Mouse (Mus musculus) myocyte (in vitro differentiated cells): ENCODE measurements at regions not wholly inside any gene's neighbourhood (a gene's known extent, or its start where the extent isn't known, plus 50 kb on each side); places are given as distances from the start of the nearest gene placed in this dataset.

ENCODE experiments used
- H3K27me3 ChIP-seq: one replicate; pipeline ENCODE4 v1.6.1; 2011; ENCODE audit not compliant: control insufficient read depth, insufficient read depth, insufficient read length
- H3K36me3 ChIP-seq: one replicate; pipeline ENCODE4 v1.6.1; 2011; ENCODE audit not compliant: control insufficient read depth, insufficient read depth
- H3K4me2 ChIP-seq: one replicate; pipeline ENCODE4 v1.6.1; 2011; ENCODE audit warnings: low read depth, control low read depth
- H3K4me3 ChIP-seq: one replicate; pipeline ENCODE4 v1.5.1; 2011; ENCODE audit warnings: mild to moderate bottlenecking, control low read depth, moderate library complexity
- H3K79me2 ChIP-seq: one replicate; pipeline ENCODE4 v1.6.1; 2011; ENCODE audit not compliant: control insufficient read depth, insufficient read depth
- H3ac ChIP-seq: one replicate; pipeline ENCODE4 v1.6.1; 2011; ENCODE audit not compliant: control insufficient read depth, insufficient read length
- CEBPB ChIP-seq: IDR thresholded peaks from 2 replicates; pipeline ENCODE4 v1.6.1; 2011; ENCODE audit warnings: mild to moderate bottlenecking, moderate library complexity; ENCODE audit not compliant: poor library complexity, insufficient read depth, severe bottlenecking
- E2F4 ChIP-seq: IDR thresholded peaks from one replicate; pipeline ENCODE4 v1.6.1; 2011; ENCODE audit warnings: mild to moderate bottlenecking, control low read depth, moderate library complexity; ENCODE audit not compliant: insufficient read depth
- MAX ChIP-seq: IDR thresholded peaks from one replicate; pipeline ENCODE4 v1.6.1; 2011; ENCODE audit warnings: low read depth, mild to moderate bottlenecking, control low read depth
- MYOD1 ChIP-seq, 3 experiments: IDR thresholded peaks; one replicate each; pipeline ENCODE4 v1.6.1; 2011; ENCODE audit warnings: control low read depth in 2 of 3, low read depth in 2 of 3, mild to moderate bottlenecking in 2 of 3, moderate library complexity in 1 of 3; ENCODE audit not compliant: insufficient read length in 2 of 3, control insufficient read depth in 1 of 3
- MYOG ChIP-seq, 3 experiments: IDR thresholded peaks; one replicate each; pipeline ENCODE4 v1.6.1; 2011; ENCODE audit warnings: control low read depth in 2 of 3, low read depth in 2 of 3, mild to moderate bottlenecking in 2 of 3; ENCODE audit not compliant: insufficient read length in 2 of 3, control insufficient read depth in 1 of 3, insufficient read depth in 1 of 3
- POLR2A ChIP-seq: IDR thresholded peaks from one replicate; pipeline ENCODE4 v1.6.1; 2011; ENCODE audit warnings: low read depth, mild to moderate bottlenecking, control low read depth, moderate library complexity; ENCODE audit not compliant: insufficient read length
- POLR2AphosphoS2 ChIP-seq: IDR thresholded peaks from one replicate; pipeline ENCODE4 v1.6.1; 2011; ENCODE audit warnings: low read depth, control low read depth; ENCODE audit not compliant: insufficient read length
- REST ChIP-seq: IDR thresholded peaks from one replicate; pipeline ENCODE4 v1.6.1; 2011; ENCODE audit warnings: mild to moderate bottlenecking, control low read depth, moderate library complexity; ENCODE audit not compliant: insufficient read depth, insufficient read length
- SRF ChIP-seq: IDR thresholded peaks from one replicate; pipeline ENCODE4 v1.6.1; 2011; ENCODE audit warnings: low read depth; ENCODE audit not compliant: control insufficient read depth, insufficient read length
- TCF12 ChIP-seq: IDR thresholded peaks from one replicate; pipeline ENCODE4 v1.6.1; 2011; ENCODE audit warnings: mild to moderate bottlenecking, control low read depth; ENCODE audit not compliant: poor library complexity, insufficient read depth, severe bottlenecking
- TCF3 ChIP-seq: IDR thresholded peaks from one replicate; pipeline ENCODE4 v1.6.1; 2011; ENCODE audit warnings: low read depth, control low read depth; ENCODE audit not compliant: insufficient read length
- USF1 ChIP-seq: IDR thresholded peaks from one replicate; pipeline ENCODE4 v1.6.1; 2011; ENCODE audit warnings: low read depth, mild to moderate bottlenecking, control low read depth, moderate library complexity

GRCm38 (mm10) chr12:63490405-63490804, 984.1 kb downstream of the Fscb start:
- Histone ChIP-seq H3K79me2 (no peaks in the 10 kb centered on the region), H3K4me3 (no peak overlapping the region), H3ac (no peak overlapping the region), H3K27me3 (no peaks in the 10 kb centered on the region), H3K4me2 (no peak overlapping the region), H3K36me3 (no peaks in the 10 kb centered on the region)
- TF ChIP-seq SRF = no peak
- TF ChIP-seq CEBPB = no peak
- no peak for TF ChIP-seq USF1
- TF ChIP-seq MYOG (IDR thresholded peaks at IDR 0.05; ENCODE audit: control insufficient read depth in 1 of 3, insufficient read depth in 1 of 3, insufficient read length in 2 of 3, low read depth in 2 of 3) = no peak
- no peak for TF ChIP-seq MAX
- TF ChIP-seq POLR2AphosphoS2 = no peak
- no peak for TF ChIP-seq POLR2A
- TF ChIP-seq E2F4 = no peak
- TF ChIP-seq REST = no peak
- TF ChIP-seq MYOD1 (IDR thresholded peaks at IDR 0.05; ENCODE audit: control insufficient read depth in 1 of 3, insufficient read length in 2 of 3, low read depth in 2 of 3) = no peak
- TF ChIP-seq TCF12 = no peak
- no peak for TF ChIP-seq TCF3

GRCm38 (mm10) chr12:63484087-63484486, 990.4 kb downstream of the Fscb start:
- no peaks in the 10 kb centered on the region for H3K36me3 ChIP-seq
- no peaks in the 10 kb centered on the region for H3K79me2 ChIP-seq
- no peak overlapping the region for H3K4me3 ChIP-seq
- TF ChIP-seq TCF3 (no peak), CEBPB (no peak), TCF12 (no peak), MYOD1 (IDR thresholded peaks at IDR 0.05; ENCODE audit: control insufficient read depth in 1 of 3, insufficient read length in 2 of 3, low read depth in 2 of 3) (no peak), E2F4 (no peak), USF1 (no peak), MYOG (IDR thresholded peaks at IDR 0.05; ENCODE audit: control insufficient read depth in 1 of 3, insufficient read depth in 1 of 3, insufficient read length in 2 of 3, low read depth in 2 of 3) (no peak), MAX (no peak), REST (no peak), SRF (no peak), POLR2AphosphoS2 (no peak), POLR2A (no peak)
- no peak overlapping the region for H3K4me2 ChIP-seq
- H3K27me3 ChIP-seq = no peaks in the 10 kb centered on the region
- no peak overlapping the region for H3ac ChIP-seq

GRCm38 (mm10) chr12:63468936-63469335, 1005.6 kb downstream of the Fscb start:
- no peak overlapping the region for H3ac ChIP-seq
- no peak overlapping the region for H3K4me3 ChIP-seq
- H3K36me3 ChIP-seq = no peaks in the 10 kb centered on the region
- TF ChIP-seq SRF (no peak), USF1 (no peak), MAX (no peak), POLR2AphosphoS2 (no peak), REST (no peak), TCF3 (no peak), E2F4 (no peak), MYOD1 (IDR thresholded peaks at IDR 0.05; ENCODE audit: control insufficient read depth in 1 of 3, insufficient read length in 2 of 3, low read depth in 2 of 3) (no peak), TCF12 (no peak), CEBPB (no peak), POLR2A (no peak), MYOG (IDR thresholded peaks at IDR 0.05; ENCODE audit: control insufficient read depth in 1 of 3, insufficient read depth in 1 of 3, insufficient read length in 2 of 3, low read depth in 2 of 3) (no peak)
- no peaks in the 10 kb centered on the region for H3K79me2 ChIP-seq
- no peaks in the 10 kb centered on the region for H3K27me3 ChIP-seq
- no peak overlapping the region for H3K4me2 ChIP-seq
